Mouse (Mus musculus) lung, embryonic 16.5 days (tissue): ENCODE measurements around the gene Dscam. TPM values are rescaled to one million over a fixed set of nuclear protein-coding genes. Genes with fewer than 3 reads are reported as not detected.
A peak's percentile ranks its signal among the peaks of the same experiment; 100 is the strongest.

Source experiments
- ATAC-seq: fragments of 200-750 bp; cut with Nextera tagmentation; 2 replicates; pipeline ENCODE4 v1.8.0; 2017; ENCODE audit warnings: low read depth, mild to moderate bottlenecking, moderate library complexity
- H3K27ac ChIP-seq: fragments of 300-500 bp; sonication (generic); 2 replicates; pipeline ENCODE4 v1.5.1; 2014; ENCODE audit warnings: mild to moderate bottlenecking, control low read depth, low read length
- H3K27me3 ChIP-seq: fragments of 300-500 bp; sonication (generic); 2 replicates; pipeline ENCODE4 v1.6.1; 2014; ENCODE audit warnings: low read depth, low read length, mixed read lengths; ENCODE audit not compliant: control insufficient read depth, insufficient read depth
- H3K36me3 ChIP-seq: fragments of 300-500 bp; sonication (generic); 2 replicates; pipeline ENCODE4 v1.6.1; 2014; ENCODE audit warnings: low read length; ENCODE audit not compliant: control insufficient read depth, insufficient read depth
- H3K4me1 ChIP-seq: fragments of 300-500 bp; sonication (generic); replicated peaks from 2 replicates; pipeline ENCODE4 v1.6.1; 2014; ENCODE audit warnings: low read length, mixed read lengths; ENCODE audit not compliant: control insufficient read depth, insufficient read depth
- H3K4me2 ChIP-seq: fragments of 300-500 bp; sonication (generic); 2 replicates; pipeline ENCODE4 v1.6.1; 2014; ENCODE audit warnings: low read depth, low read length, control low read depth
- H3K4me3 ChIP-seq: fragments of 300-500 bp; sonication (generic); 2 replicates; pipeline ENCODE4 v1.5.1; 2014; ENCODE audit warnings: mild to moderate bottlenecking, low read length, control low read depth
- H3K9ac ChIP-seq: fragments of 300-500 bp; sonication (generic); 2 replicates; pipeline ENCODE4 v1.6.1; 2014; ENCODE audit warnings: low read length, control low read depth
- H3K9me3 ChIP-seq: fragments of 300-500 bp; sonication (generic); 2 replicates; pipeline ENCODE4 v1.6.1; 2016; ENCODE audit warnings: low read length; ENCODE audit not compliant: control insufficient read depth
- WGBS: fragments of 180-500 bp; shearing (Covaris S2); extraction: QIAGEN DNeasy Blood & Tissue Kit; methylation state at CpG from one replicate; pipeline ENCODE4 v1.1.7; 2014; 5-methylcytosine and 5-hydroxymethylcytosine counted together
- polyA plus RNA-seq: library from polyadenylated mRNA; unstranded; fragments of >200 nt; fragmentation: Nextera tagmentation; extraction: Ambion mirVana; gene quantifications from 2 replicates; pipeline ENCODE4 v1.2.1, GENCODE M21; 2015

The Dscam gene
- polyA plus RNA-seq, 1 experiment from 2014 or later = not detected

DNA sequence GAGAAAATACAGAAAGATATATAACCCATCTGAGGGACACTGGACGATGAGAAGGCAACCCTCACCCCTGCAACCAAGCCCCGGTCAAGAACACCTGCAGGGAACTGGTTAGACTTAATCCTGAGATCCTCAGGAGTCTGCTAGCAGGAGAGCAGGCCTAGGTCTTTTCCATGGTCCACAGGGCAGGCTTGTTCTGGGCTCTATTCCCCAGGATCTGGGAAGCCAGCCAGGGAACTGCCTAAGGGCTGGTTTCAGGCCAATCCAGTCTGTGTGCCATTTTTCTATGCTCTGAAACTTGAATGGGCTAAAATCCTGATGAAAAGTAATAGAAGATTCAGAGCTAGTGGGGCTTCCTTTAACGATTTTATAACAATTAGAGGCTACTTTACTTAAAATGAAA is 173.7 kb downstream of the Dscam start:
- ATAC-seq = peak; percentile 64; the same call in 1 of the 2 replicates
- H3K27me3 ChIP-seq = no peaks in the 10 kb centered on the region
- no peak overlapping the region for H3K27ac ChIP-seq
- no peak overlapping the region for H3K4me3 ChIP-seq
- H3K36me3 ChIP-seq = no peaks in the 10 kb centered on the region
- H3K4me1 ChIP-seq = no peaks in the 10 kb centered on the region
- WGBS = 66% methylated on average over 3 of the region's 3 CpGs
- H3K4me2 ChIP-seq = no peak overlapping the region
- no peak overlapping the region for H3K9ac ChIP-seq
- H3K9me3 ChIP-seq = no peaks in the 10 kb centered on the region

DNA sequence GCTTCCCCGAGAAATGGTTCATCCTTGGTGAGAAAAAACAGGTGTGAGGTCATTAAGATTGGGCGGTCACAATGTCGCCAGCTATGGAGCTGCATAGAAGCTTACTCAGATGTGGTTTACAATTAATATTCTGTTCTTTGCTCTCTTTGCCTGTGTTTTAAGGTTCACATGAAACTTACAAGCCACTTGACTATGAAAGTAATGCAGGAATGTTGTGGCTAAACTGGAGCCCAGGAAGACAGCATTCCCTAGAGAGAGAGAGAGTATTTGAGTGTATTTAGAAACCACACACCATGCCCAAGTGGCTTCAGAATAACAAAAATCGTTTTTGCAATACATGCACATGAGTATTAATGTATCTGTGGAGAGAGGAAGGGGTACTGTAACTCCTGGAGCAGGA is 174.7 kb downstream of the Dscam start:
- no peak for ATAC-seq
- WGBS = 69% methylated on average over 4 of the region's 4 CpGs
- H3K27me3 ChIP-seq = no peaks in the 10 kb centered on the region

DNA sequence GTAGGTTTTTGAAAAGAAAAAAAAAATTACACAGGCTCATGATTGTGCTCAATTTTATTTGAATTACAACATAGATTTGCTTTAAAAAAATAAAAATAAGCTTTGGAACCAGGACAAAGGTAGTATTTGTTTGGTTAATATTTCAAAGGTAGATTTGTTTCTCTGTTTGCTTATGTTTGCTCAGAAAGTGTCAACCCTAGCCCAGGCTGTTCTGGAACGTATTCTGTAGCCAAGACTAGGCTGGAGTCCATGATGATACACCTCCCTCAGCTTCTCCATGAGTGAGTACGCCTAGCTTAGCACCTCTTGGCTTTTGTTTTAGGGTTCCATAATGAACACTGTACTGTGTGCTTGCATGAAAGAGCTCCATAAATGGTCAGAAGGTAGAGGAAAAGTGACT is 183.2 kb downstream of the Dscam start:
- no peak for ATAC-seq
- H3K4me2 ChIP-seq = no peak overlapping the region
- no peak overlapping the region for H3K9ac ChIP-seq
- no peaks in the 10 kb centered on the region for H3K4me1 ChIP-seq
- no peak overlapping the region for H3K27ac ChIP-seq
- H3K9me3 ChIP-seq = no peaks in the 10 kb centered on the region
- no peaks in the 10 kb centered on the region for H3K36me3 ChIP-seq
- H3K27me3 ChIP-seq = no peaks in the 10 kb centered on the region
- WGBS = 64% methylated on average over 2 of the region's 2 CpGs
- H3K4me3 ChIP-seq = no peak overlapping the region

More for the DNA sequence above, 174.7 kb downstream of the Dscam start:
- Histone ChIP-seq H3K4me2 (no peak overlapping the region), H3K27ac (no peak overlapping the region), H3K9ac (no peak overlapping the region), H3K4me1 (no peaks in the 10 kb centered on the region), H3K4me3 (no peak overlapping the region), H3K9me3 (no peaks in the 10 kb centered on the region), H3K36me3 (no peaks in the 10 kb centered on the region)

DNA sequence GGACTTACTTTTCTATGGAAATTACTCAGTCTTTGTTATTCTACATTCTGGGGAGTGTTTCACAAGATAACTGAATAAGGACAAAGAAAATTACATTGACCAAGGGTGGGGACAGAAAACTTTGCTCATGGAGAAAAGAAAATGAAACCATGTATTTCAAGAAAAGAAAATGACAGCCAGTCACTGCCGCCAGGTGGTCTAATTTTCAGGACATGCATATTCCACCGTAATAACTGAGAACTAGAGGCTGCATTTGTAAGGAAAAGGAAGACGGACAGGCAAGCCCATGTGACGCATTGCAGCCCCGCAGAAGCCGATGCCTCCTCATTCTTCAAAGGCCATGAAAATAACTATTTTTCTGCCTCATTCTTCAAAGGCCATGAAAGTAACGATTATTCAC is 197.3 kb downstream of the Dscam start:
- Histone ChIP-seq H3K27ac (no peak overlapping the region), H3K36me3 (no peaks in the 10 kb centered on the region), H3K4me3 (no peak overlapping the region), H3K9me3 (no peaks in the 10 kb centered on the region), H3K4me2 (no peak overlapping the region), H3K27me3 (no peaks in the 10 kb centered on the region), H3K9ac (no peak overlapping the region), H3K4me1 (no peaks in the 10 kb centered on the region)
- WGBS = 76% methylated on average over 7 of the region's 7 CpGs
- no peak for ATAC-seq

DNA sequence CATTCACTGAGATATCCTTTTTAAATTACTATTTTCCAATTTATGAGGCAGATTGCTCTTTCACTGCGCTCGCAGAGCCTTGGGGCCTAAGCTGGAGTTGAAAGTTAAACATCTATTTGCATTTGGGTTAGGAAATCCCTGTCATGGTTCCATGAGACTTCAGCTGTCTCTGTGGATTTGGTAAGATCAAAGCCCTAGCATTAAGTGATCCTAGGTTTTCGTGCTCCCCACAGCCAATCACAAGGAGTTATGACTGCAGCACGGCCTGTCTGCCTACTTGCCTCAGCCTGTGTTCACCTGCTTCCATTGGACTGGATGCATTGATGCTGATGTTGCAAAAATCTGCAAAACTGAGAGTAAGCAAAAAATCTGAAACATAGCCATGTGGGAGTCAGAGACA is 198.8 kb downstream of the Dscam start:
- H3K9me3 ChIP-seq = no peaks in the 10 kb centered on the region
- H3K4me3 ChIP-seq = no peak overlapping the region
- H3K4me1 ChIP-seq = no peaks in the 10 kb centered on the region
- H3K9ac ChIP-seq = no peak overlapping the region
- no peaks in the 10 kb centered on the region for H3K36me3 ChIP-seq
- no peaks in the 10 kb centered on the region for H3K27me3 ChIP-seq
- no peak for ATAC-seq
- H3K4me2 ChIP-seq = no peak overlapping the region
- no peak overlapping the region for H3K27ac ChIP-seq
- 82% methylated on average over 4 of the region's 4 CpGs for WGBS

DNA sequence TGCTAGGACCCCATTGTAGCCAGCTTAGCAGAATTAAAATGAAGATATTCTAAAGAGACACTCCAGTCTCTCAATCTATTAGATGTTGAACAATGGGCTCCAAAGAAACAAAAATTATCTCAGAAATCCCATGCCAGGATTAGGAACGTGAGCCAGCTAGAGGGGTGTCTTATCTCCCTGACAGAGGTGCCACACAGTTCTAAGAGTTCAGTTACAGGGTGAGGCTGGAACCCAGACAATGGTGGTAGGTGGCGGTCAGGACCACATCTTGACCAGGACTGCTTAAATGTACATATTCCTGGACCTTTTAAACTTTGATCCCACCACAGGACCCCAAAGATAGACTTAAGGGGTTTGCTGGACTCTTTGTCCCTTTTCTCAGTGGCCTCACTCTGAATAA is 200.1 kb downstream of the Dscam start:
- no peak for ATAC-seq
- H3K9ac ChIP-seq = no peak overlapping the region
- no peaks in the 10 kb centered on the region for H3K36me3 ChIP-seq
- no peaks in the 10 kb centered on the region for H3K9me3 ChIP-seq
- H3K27me3 ChIP-seq = no peaks in the 10 kb centered on the region
- H3K27ac ChIP-seq = no peak overlapping the region
- no peaks in the 10 kb centered on the region for H3K4me1 ChIP-seq
- no peak overlapping the region for H3K4me2 ChIP-seq
- H3K4me3 ChIP-seq = no peak overlapping the region
- 68% methylated on average over 2 of the region's 2 CpGs for WGBS

DNA sequence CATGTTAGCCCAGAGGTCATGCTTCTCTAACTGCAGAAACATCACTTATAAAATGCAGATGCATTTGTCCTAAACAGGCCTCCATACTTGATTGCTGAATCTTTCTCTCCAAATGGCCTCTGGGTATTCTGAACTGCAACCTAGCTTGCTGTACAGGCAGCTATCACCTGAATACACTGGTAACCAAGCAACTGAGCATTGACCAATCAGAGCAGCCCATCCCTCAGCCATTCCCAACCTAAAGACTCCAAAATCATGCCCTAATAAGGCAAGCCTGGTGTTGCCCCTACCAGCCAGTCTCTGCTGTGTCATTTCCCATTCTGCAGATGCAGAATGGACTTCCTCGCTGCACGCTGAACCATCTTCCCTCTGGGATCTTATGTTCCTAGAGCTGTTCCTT is 200.9 kb downstream of the Dscam start:
- WGBS = 86% methylated on average over 2 of the region's 2 CpGs
- ATAC-seq = no peak
- no peak overlapping the region for H3K4me2 ChIP-seq

DNA sequence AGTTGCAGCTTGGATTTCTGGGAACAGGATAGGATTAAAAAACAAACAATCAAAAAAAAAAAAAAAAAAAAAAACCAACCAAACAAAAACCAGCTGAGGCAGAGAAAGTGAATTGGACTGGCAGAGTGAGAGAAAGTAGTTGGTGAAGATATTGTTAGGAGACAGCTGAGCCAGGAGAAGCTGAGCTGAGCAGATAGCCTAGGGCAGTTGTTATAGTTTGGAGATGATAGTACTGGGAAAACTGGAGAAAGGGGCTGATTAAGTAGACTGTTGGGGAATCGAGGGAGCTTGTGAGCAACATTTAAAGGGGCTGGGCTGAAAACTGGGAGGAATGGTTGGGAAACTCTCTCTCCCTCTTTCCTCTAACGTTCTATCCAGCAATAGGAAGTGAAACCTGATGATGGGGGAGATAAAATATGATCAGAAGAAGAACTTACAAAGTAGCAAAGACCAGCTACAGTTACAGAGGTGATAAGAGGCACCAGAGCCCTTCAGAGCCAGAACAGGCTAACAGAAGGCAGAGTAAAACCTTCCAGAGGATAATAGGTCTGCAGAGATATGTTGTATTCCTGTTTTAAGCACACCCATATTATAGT is 201.6 kb downstream of the Dscam start:
- Histone ChIP-seq H3K4me1 (no peaks in the 10 kb centered on the region), H3K27me3 (no peaks in the 10 kb centered on the region), H3K36me3 (no peaks in the 10 kb centered on the region), H3K9ac (no peak overlapping the region), H3K4me3 (no peak overlapping the region), H3K9me3 (no peaks in the 10 kb centered on the region), H3K27ac (no peak overlapping the region), H3K4me2 (no peak overlapping the region)
- no peak for ATAC-seq
- 46% methylated on average over 2 of the region's 2 CpGs for WGBS

More for the DNA sequence above, 200.9 kb downstream of the Dscam start:
- Histone ChIP-seq H3K36me3 (no peaks in the 10 kb centered on the region), H3K27me3 (no peaks in the 10 kb centered on the region), H3K4me3 (no peak overlapping the region), H3K27ac (no peak overlapping the region), H3K4me1 (no peaks in the 10 kb centered on the region), H3K9ac (no peak overlapping the region), H3K9me3 (no peaks in the 10 kb centered on the region)

DNA sequence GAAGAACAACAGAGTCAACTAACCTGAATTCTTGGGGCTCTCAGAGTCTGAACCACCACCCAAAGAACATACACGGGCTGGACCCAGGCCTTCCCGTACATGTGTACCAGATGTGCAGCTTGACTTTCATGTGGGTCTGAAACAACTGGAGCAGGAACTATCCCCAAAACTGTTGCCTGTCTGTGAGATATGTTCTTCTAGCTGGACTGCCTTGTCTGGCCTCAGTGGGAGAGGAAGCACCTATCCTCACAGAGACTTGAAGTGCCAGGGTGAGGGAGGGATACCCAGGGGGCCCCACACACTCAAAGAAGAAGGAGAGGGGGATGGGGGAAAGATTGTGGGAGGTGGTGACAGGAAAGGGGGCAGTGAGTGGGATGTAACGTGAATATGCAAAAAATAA is 210.9 kb downstream of the Dscam start:
- H3K27me3 ChIP-seq = no peaks in the 10 kb centered on the region
- H3K4me1 ChIP-seq = no peaks in the 10 kb centered on the region
- no peak for ATAC-seq
- no peak overlapping the region for H3K4me2 ChIP-seq
- H3K9me3 ChIP-seq = no peaks in the 10 kb centered on the region
- no peak overlapping the region for H3K4me3 ChIP-seq
- WGBS = 70% methylated on average over 3 of the region's 3 CpGs
- H3K36me3 ChIP-seq = no peaks in the 10 kb centered on the region
- no peak overlapping the region for H3K27ac ChIP-seq
- H3K9ac ChIP-seq = no peak overlapping the region
